Mouse (Mus musculus) frontal cortex, adult 2 months (tissue): Measurements from ENCODE around the gene Reps2. TPM values are rescaled to one million over a fixed set of nuclear protein-coding genes. Genes with fewer than 3 reads are reported as not detected.

Source experiments
- DNase-seq, 2 experiments: peaks; one replicate each; pipeline ENCODE4 v3.0.0; 2022; ENCODE audit warnings: low spot score in 1 of 2; ENCODE audit errors: extremely low spot score in 1 of 2
- polyA plus RNA-seq: library from polyadenylated mRNA; depleted of rRNA; stranded (reverse); fragments of >200 nt; gene quantifications from 2 replicates; pipeline ENCODE4 v1.2.3, GENCODE M21; 2012; rRNA removed

Gene Reps2
- polyA plus RNA-seq, 1 experiment, result 31.0 TPM

GRCm38 (mm10) chrX:162363206-162363605, 280.2 kb downstream of the Reps2 start:
- no peak for DNase-seq

Other genes starting within 250 kb of the Reps2 start
- 126 and 129 TPM in 2 replicates for gene Rbbp7, start 116.8 kb upstream of the Reps2 start, polyA plus RNA-seq
- gene Txlng, start 185.8 kb upstream of the Reps2 start, polyA plus RNA-seq, result 16.9 and 17.3 TPM in 2 replicates
- 23.7 and 31.6 TPM in 2 replicates for gene Syap1, start 244.8 kb upstream of the Reps2 start, polyA plus RNA-seq